Mouse (Mus musculus) heart, embryonic 11.5 days (tissue): ENCODE results near the gene Serinc3. TPM values are rescaled to one million over a fixed set of nuclear protein-coding genes. Genes with fewer than 3 reads are reported as not detected.

Experiments used
- ATAC-seq: fragments of 200-750 bp; cut with Nextera tagmentation; replicated peaks from 2 replicates; pipeline ENCODE4 v1.8.0; 2017; ENCODE audit warnings: moderate library complexity; ENCODE audit not compliant: insufficient number of reproducible peaks, low FRiP score, low TSS enrichment
- H3K27ac ChIP-seq: fragments of 300-500 bp; sonication (generic); 2 replicates; pipeline ENCODE4 v1.5.1; 2014; ENCODE audit warnings: mild to moderate bottlenecking, low read depth, low read length
- H3K27me3 ChIP-seq: fragments of 300-500 bp; sonication (generic); 2 replicates; pipeline ENCODE4 v1.6.1; 2014; ENCODE audit warnings: mild to moderate bottlenecking, low read length, mixed read lengths; ENCODE audit not compliant: control insufficient read depth, insufficient read depth
- H3K36me3 ChIP-seq: fragments of 300-500 bp; sonication (generic); 2 replicates; pipeline ENCODE4 v1.6.1; 2014; ENCODE audit warnings: mild to moderate bottlenecking, low read length, moderate library complexity, mixed read lengths; ENCODE audit not compliant: control insufficient read depth, insufficient read depth
- H3K4me1 ChIP-seq: fragments of 300-500 bp; sonication (generic); 2 replicates; pipeline ENCODE4 v1.6.1; 2014; ENCODE audit warnings: low read length; ENCODE audit not compliant: control insufficient read depth, insufficient read depth
- H3K4me2 ChIP-seq: fragments of 300-500 bp; sonication (generic); 2 replicates; pipeline ENCODE4 v1.6.1; 2014; ENCODE audit warnings: mild to moderate bottlenecking, moderate library complexity
- H3K4me3 ChIP-seq: fragments of 300-500 bp; sonication (generic); 2 replicates; pipeline ENCODE4 v1.5.1; 2014; ENCODE audit warnings: low read depth, low read length
- H3K9ac ChIP-seq: fragments of 300-500 bp; sonication (generic); 2 replicates; pipeline ENCODE4 v1.6.1; 2014; ENCODE audit warnings: mild to moderate bottlenecking, low read depth, low read length, moderate library complexity
- H3K9me3 ChIP-seq: fragments of 300-500 bp; sonication (generic); replicated peaks from 2 replicates; pipeline ENCODE4 v1.6.1; 2016; ENCODE audit warnings: low read length; ENCODE audit not compliant: control insufficient read depth
- WGBS: fragments of 180-500 bp; shearing (Covaris S2); extraction: QIAGEN DNeasy Blood & Tissue Kit; methylation state at CpG from one replicate; pipeline ENCODE4 v1.1.7; 2014; ENCODE audit not compliant: insufficient replicate concordance; 5-methylcytosine and 5-hydroxymethylcytosine counted together
- polyA plus RNA-seq: library from polyadenylated mRNA; unstranded; fragments of >200 nt; fragmentation: Nextera tagmentation; extraction: Ambion mirVana; gene quantifications from 2 replicates; pipeline ENCODE4 v1.2.1, GENCODE M21; 2014

The Serinc3 gene
- polyA plus RNA-seq, 1 experiment from 2014 or later, result 77.5 TPM

DNA sequence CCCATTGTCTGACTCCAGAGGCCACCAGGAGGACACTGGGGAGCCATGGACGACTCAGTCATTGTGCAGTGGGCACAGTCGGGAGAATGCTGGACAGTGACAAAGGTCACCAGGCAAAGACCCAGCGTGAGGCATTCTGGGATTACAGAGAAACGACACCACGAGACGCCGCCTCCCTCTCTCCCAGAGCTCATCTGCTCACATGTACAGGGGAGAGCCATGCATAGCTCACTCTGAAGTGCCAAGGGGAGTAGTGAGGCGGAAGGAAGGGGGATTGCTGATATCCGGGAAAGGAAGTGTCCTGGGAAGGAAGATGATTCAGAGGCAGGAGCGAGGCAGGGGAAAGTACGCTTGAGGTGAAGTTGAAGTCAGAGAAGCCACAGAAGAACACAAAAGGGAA, 69.7 kb downstream of the Serinc3 start:
- Histone ChIP-seq H3K36me3 (no peaks in the 10 kb centered on the region), H3K4me3 (no peak overlapping the region), H3K27me3 (peaks cover 18% of the 10 kb centered on the region; the same call in 1 of the 2 replicates), H3K9ac (no peak overlapping the region), H3K4me2 (peak overlapping the region; percentile 22; the same call in 1 of the 2 replicates), H3K4me1 (no peaks in the 10 kb centered on the region), H3K27ac (no peak overlapping the region), H3K9me3 (no peaks in the 10 kb centered on the region)
- WGBS, result 43% methylated on average over 11 of the region's 11 CpGs
- no peak for ATAC-seq

DNA sequence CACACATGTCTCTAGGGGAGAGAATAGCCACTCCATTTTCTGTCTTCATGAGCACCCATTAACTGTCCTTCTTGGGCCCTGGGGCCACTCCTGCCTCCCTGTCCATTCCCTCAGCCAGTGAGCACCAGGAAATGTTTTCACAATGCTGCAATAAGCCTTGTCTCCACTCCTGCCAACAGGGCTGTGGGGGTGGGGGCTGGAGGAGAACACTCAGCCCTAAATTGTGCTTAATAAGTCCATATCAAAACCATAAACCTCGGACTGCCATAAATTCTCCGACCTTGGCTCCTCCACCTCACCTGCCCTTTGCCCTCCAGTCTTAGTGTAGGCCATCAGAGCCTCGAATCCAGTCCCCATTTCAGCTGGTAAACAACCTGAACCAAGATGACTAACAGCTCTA, 70.6 kb downstream of the Serinc3 start:
- Histone ChIP-seq H3K9ac (no peak overlapping the region), H3K27me3 (peaks cover 18% of the 10 kb centered on the region; the same call in 1 of the 2 replicates), H3K36me3 (no peaks in the 10 kb centered on the region), H3K4me1 (no peaks in the 10 kb centered on the region), H3K27ac (no peak overlapping the region), H3K9me3 (no peaks in the 10 kb centered on the region), H3K4me3 (no peak overlapping the region), H3K4me2 (no peak overlapping the region)
- ATAC-seq, result no peak
- WGBS, result 67% methylated on average over 3 of the region's 3 CpGs

Other genes starting within 250 kb of the Serinc3 start
- 19.5 and 22.7 TPM in 2 replicates for gene Jph2, start 247.1 kb downstream of the Serinc3 start, polyA plus RNA-seq
- 60.8 and 64.1 TPM in 2 replicates for gene Oser1, start 220.4 kb downstream of the Serinc3 start, polyA plus RNA-seq
- 0.31 and 0.64 TPM in 2 replicates for gene Gdap1l1, start 206.7 kb downstream of the Serinc3 start, polyA plus RNA-seq
- gene Fitm2, start 172.5 kb downstream of the Serinc3 start, polyA plus RNA-seq, result 11.6 and 14.6 TPM in 2 replicates
- 0.27 TPM in 1 of 2 replicates, not detected in the other for gene R3hdml, start 152.8 kb downstream of the Serinc3 start, polyA plus RNA-seq
- gene Hnf4a, start 138.3 kb downstream of the Serinc3 start, polyA plus RNA-seq, result 0.04 and 0.56 TPM in 2 replicates
- gene Ttpal, start 42.8 kb downstream of the Serinc3 start, polyA plus RNA-seq, result 28.2 TPM in 2 replicates
- 249 and 252 TPM in 2 replicates for gene Pkig, start 13.3 kb upstream of the Serinc3 start, polyA plus RNA-seq
- gene Ada, start 105.1 kb upstream of the Serinc3 start, polyA plus RNA-seq, result 3.8 and 4.3 TPM in 2 replicates
- 0.14 and 0.17 TPM in 2 replicates for gene Ccn5, start 175.7 kb upstream of the Serinc3 start, polyA plus RNA-seq
- gene Kcnk15, start 208.5 kb upstream of the Serinc3 start, polyA plus RNA-seq, result not detected in 2 replicates